Mouse (Mus musculus) liver, adult 2 months (tissue): Measurements from ENCODE around the gene Bcl2l11.

ENCODE experiments used
- CTCF ChIP-seq: fragments of 200-500 bp; IDR thresholded peaks from 2 replicates; pipeline ENCODE4 v1.5.1; 2011; ENCODE audit warnings: low read depth, low read length, control low read depth
- POLR2A ChIP-seq: fragments of 200-500 bp; IDR thresholded peaks from 2 replicates; pipeline ENCODE4 v1.6.1; 2011; ENCODE audit warnings: low read length, control low read depth; ENCODE audit not compliant: insufficient read depth; ENCODE audit errors: extremely low read depth

- TF ChIP-seq CTCF (no peak), POLR2A (no peak)
These were observed 783 bp downstream of the Bcl2l11 start for GRCm38 (mm10) chr2:128126591-128127051.
